Mouse (Mus musculus): Measurements from ENCODE around the gene Kcnn3. TPM values are rescaled to one million over a fixed set of nuclear protein-coding genes. Genes with fewer than 3 reads are reported as not detected.
A peak's percentile ranks its signal among the peaks of the same experiment; 100 is the strongest.

The Kcnn3 gene
- polyA plus RNA-seq, 2 experiments, result 4.1 to 5.9 TPM

- Histone ChIP-seq H3K9me3 (ENCODE audit: control insufficient read depth, low read length) (no peaks in the 10 kb centered on the region), H3K4me2 (replicated peaks; ENCODE audit: low read depth, low read length, severe bottlenecking) (no peak overlapping the region), H3K27ac (replicated peaks; ENCODE audit: low read depth, low read length) (no peak overlapping the region), H3K4me3 (replicated peaks; ENCODE audit: low read length) (no peak overlapping the region), H3K27me3 (ENCODE audit: control insufficient read depth, insufficient read depth, low read length) (no peaks in the 10 kb centered on the region), H3K4me1 (ENCODE audit: control insufficient read depth, insufficient read depth, low read length) (no peaks in the 10 kb centered on the region), H3K9ac (ENCODE audit: low read depth, low read length, severe bottlenecking) (no peak overlapping the region), H3K36me3 (ENCODE audit: control insufficient read depth, insufficient read depth, low read length) (no peaks in the 10 kb centered on the region)
- DNase-seq (ENCODE audit: low spot score) (no peak), ATAC-seq (ENCODE audit: low FRiP score, low read depth) (no peak)
- WGBS, result 97% methylated on average over 1 of the region's 1 CpGs
- TF ChIP-seq POLR2A (IDR thresholded peaks at IDR 0.05; ENCODE audit: borderline replicate concordance, extremely low read depth, insufficient read depth, insufficient read length), result no peak
Measured at GRCm38 (mm10) chr3:89698958-89699357, 179.0 kb downstream of the Kcnn3 start.

GRCm38 (mm10) chr3:89700461-89700860, 180.5 kb downstream of the Kcnn3 start:
- Histone ChIP-seq H3K9ac (ENCODE audit: low read depth, low read length, severe bottlenecking) (no peak overlapping the region), H3K27me3 (ENCODE audit: control insufficient read depth, insufficient read depth, low read length) (no peaks in the 10 kb centered on the region), H3K4me1 (ENCODE audit: control insufficient read depth, insufficient read depth, low read length) (no peaks in the 10 kb centered on the region), H3K4me3 (replicated peaks; ENCODE audit: low read length) (no peak overlapping the region), H3K27ac (replicated peaks; ENCODE audit: low read depth, low read length) (no peak overlapping the region), H3K36me3 (ENCODE audit: control insufficient read depth, insufficient read depth, low read length) (no peaks in the 10 kb centered on the region), H3K9me3 (ENCODE audit: control insufficient read depth, low read length) (no peaks in the 10 kb centered on the region), H3K4me2 (replicated peaks; ENCODE audit: low read depth, low read length, severe bottlenecking) (no peak overlapping the region)
- DNase-seq (ENCODE audit: low spot score) (no peak), ATAC-seq (ENCODE audit: low FRiP score, low read depth) (no peak)
- TF ChIP-seq POLR2A (IDR thresholded peaks at IDR 0.05; ENCODE audit: borderline replicate concordance, extremely low read depth, insufficient read depth, insufficient read length), result no peak
- WGBS, result 27% methylated on average over 11 of the region's 11 CpGs

DNA sequence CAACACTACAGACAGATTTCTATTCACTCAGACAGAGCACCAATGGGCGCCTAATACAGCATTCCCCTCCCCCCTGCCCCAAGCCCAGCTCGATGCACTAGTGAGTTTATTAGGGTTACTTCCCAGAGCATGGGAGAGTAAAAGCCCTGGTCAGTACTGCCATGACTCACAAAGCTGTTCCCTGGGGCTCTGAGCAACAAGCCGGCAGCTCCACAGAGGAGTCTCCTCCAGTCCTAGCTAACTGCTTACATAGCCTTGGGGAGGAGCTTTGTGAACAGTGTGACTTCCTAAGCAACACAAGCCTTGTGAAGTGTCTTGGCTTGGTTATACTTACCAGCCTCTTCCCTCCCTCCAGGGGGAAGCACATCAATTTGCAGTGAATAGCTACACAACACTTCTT, 183.6 kb downstream of the Kcnn3 start:
- ATAC-seq (ENCODE audit: low FRiP score, low read depth) (no peak), DNase-seq (ENCODE audit: low spot score) (no peak)
- Histone ChIP-seq H3K9ac (ENCODE audit: low read depth, low read length, severe bottlenecking) (no peak overlapping the region), H3K4me3 (replicated peaks; ENCODE audit: low read length) (no peak overlapping the region), H3K27ac (replicated peaks; ENCODE audit: low read depth, low read length) (no peak overlapping the region), H3K4me1 (ENCODE audit: control insufficient read depth, insufficient read depth, low read length) (no peaks in the 10 kb centered on the region), H3K27me3 (ENCODE audit: control insufficient read depth, insufficient read depth, low read length) (no peaks in the 10 kb centered on the region), H3K36me3 (ENCODE audit: control insufficient read depth, insufficient read depth, low read length) (no peaks in the 10 kb centered on the region), H3K4me2 (replicated peaks; ENCODE audit: low read depth, low read length, severe bottlenecking) (no peak overlapping the region), H3K9me3 (ENCODE audit: control insufficient read depth, low read length) (no peaks in the 10 kb centered on the region)
- no peak for TF ChIP-seq POLR2A (IDR thresholded peaks at IDR 0.05; ENCODE audit: borderline replicate concordance, extremely low read depth, insufficient read depth, insufficient read length)
- WGBS, result 29% methylated on average over 3 of the region's 3 CpGs

DNA sequence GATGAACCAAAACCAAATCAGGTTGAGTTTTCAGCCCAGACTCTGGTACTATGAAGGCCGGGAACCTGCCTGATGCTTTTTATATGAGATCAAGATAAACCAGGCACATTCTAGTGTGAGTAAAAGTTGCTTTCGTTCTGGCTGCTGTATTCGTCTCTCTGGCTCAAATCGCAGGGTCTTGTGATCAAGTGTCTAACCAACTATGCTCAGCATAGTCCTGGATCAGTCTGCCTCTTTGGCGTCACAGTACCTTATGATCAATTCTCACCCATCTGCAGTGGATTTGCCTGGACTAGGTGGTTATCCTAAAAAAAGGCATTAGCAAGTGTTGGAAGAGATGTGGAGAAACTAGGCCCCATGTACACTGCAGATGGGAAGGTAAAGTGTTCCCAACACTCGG, 184.1 kb downstream of the Kcnn3 start:
- 76% methylated on average over 6 of the region's 6 CpGs for WGBS
- no peak overlapping the region for H3K9ac ChIP-seq (ENCODE audit: low read depth, low read length, severe bottlenecking)
- H3K36me3 ChIP-seq (ENCODE audit: control insufficient read depth, insufficient read depth, low read length), result no peaks in the 10 kb centered on the region
- no peaks in the 10 kb centered on the region for H3K4me1 ChIP-seq (ENCODE audit: control insufficient read depth, insufficient read depth, low read length)
- H3K27ac ChIP-seq (replicated peaks; ENCODE audit: low read depth, low read length), result no peak overlapping the region
- no peak overlapping the region for H3K4me2 ChIP-seq (replicated peaks; ENCODE audit: low read depth, low read length, severe bottlenecking)
- DNase-seq (ENCODE audit: low spot score), result no peak
- H3K4me3 ChIP-seq (replicated peaks; ENCODE audit: low read length), result no peak overlapping the region
- TF ChIP-seq POLR2A (IDR thresholded peaks at IDR 0.05; ENCODE audit: borderline replicate concordance, extremely low read depth, insufficient read depth, insufficient read length), result no peak
- no peak for ATAC-seq (ENCODE audit: low FRiP score, low read depth)
- no peaks in the 10 kb centered on the region for H3K9me3 ChIP-seq (ENCODE audit: control insufficient read depth, low read length)
- no peaks in the 10 kb centered on the region for H3K27me3 ChIP-seq (ENCODE audit: control insufficient read depth, insufficient read depth, low read length)

DNA sequence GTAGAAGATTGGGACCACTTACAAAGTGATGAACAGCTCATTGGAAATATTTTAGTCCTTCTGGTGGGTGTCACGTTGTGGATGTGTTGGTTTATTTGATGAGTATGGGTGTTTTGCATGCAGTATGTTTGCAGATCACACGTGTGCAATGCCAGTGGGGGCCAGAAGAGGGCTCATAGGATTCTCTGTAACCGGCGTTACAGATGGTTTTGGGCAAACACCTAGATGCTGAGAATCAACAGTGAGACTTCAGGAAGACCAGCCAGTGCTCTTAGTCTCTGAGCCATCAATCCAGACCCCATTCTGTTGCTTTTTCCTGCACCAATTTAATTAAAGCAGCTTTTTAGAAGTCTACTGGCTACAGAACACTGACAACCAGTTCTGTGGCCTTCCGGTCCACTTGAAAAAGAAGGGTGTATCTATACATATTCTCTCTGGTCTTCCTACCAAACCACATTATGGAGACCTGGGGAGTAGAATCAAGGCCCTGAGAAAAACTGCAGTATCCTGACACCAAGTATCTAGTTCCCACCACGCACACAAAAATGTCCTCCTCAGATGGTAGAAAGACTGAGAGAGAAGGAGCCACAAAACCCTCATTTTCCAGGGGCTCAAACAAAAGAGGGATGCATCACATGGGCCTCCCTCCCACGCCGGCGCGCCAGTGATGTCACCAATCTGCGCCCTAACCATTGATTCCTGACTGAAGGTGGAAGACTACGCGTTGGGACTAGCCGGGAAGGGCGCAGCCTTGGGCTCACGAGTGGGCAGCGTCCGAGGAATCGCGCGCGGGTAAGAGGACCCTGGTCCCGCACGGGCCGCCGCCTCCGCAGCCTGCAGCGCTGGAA, 194.6 kb downstream of the Kcnn3 start, which contains the start of gene Adar:
TSS of gene Adar (plus strand) at position 664 of the 848 bp plus-strand sequence.
- H3K27me3 ChIP-seq (ENCODE audit: control insufficient read depth, insufficient read depth, low read length), result no peaks in the 10 kb centered on the region
- peak; percentile 86 for ATAC-seq (ENCODE audit: low FRiP score, low read depth)

More for the DNA sequence above, 194.6 kb downstream of the Kcnn3 start, which contains the start of gene Adar:
- peak within 1 kb of the TSS; percentile 88 for H3K9ac ChIP-seq (ENCODE audit: low read depth, low read length, severe bottlenecking)
- no peaks in the 10 kb centered on the region; the same call in 1 of the 2 replicates for H3K36me3 ChIP-seq (ENCODE audit: control insufficient read depth, insufficient read depth, low read length)
- no peaks in the 10 kb centered on the region for H3K9me3 ChIP-seq (ENCODE audit: control insufficient read depth, low read length)
- peaks cover 8% of the 10 kb centered on the region; the same call in 1 of the 2 replicates for H3K4me1 ChIP-seq (ENCODE audit: control insufficient read depth, insufficient read depth, low read length)
- 6% methylated on average over 28 of the region's 28 CpGs for WGBS
- peak within 1 kb of the TSS; percentile 63 for H3K27ac ChIP-seq (replicated peaks; ENCODE audit: low read depth, low read length)
- peak; percentile 89 for DNase-seq (ENCODE audit: low spot score)
- TF ChIP-seq POLR2A (IDR thresholded peaks at IDR 0.05; ENCODE audit: borderline replicate concordance, extremely low read depth, insufficient read depth, insufficient read length), result no peak
- peak within 1 kb of the TSS; percentile 90 for H3K4me3 ChIP-seq (replicated peaks; ENCODE audit: low read length)
- H3K4me2 ChIP-seq (replicated peaks; ENCODE audit: low read depth, low read length, severe bottlenecking), result peak within 1 kb of the TSS; percentile 85

All from limb, embryonic 14.5 days (tissue).